Mouse (Mus musculus) brain, embryonic 18.5 days (tissue): ENCODE results near the gene Nav2.

Experiments used
- DNase-seq: peaks from one replicate; pipeline ENCODE4 v3.0.0-alpha.2; 2012; ENCODE audit warnings: low read depth, low spot score

The Nav2 gene

GRCm38 (mm10) chr7:49396202-49396601 lies 487.7 kb downstream of the Nav2 start:
- no peak for DNase-seq

- DNase-seq = no peak
Measured at GRCm38 (mm10) chr7:49397441-49398003, 489.0 kb downstream of the Nav2 start.

GRCm38 (mm10) chr7:49398020-49398516 lies 489.6 kb downstream of the Nav2 start:
- DNase-seq = no peak

GRCm38 (mm10) chr7:49399314-49399713 lies 490.8 kb downstream of the Nav2 start:
- no peak for DNase-seq

- no peak for DNase-seq
Measured at GRCm38 (mm10) chr7:49400463-49400862, 491.9 kb downstream of the Nav2 start.

GRCm38 (mm10) chr7:49402526-49402925 lies 494.0 kb downstream of the Nav2 start:
- no peak for DNase-seq

GRCm38 (mm10) chr7:49407688-49408087 lies 499.2 kb downstream of the Nav2 start:
- DNase-seq = no peak

- no peak for DNase-seq
Measured at GRCm38 (mm10) chr7:49408625-49409024, 500.1 kb downstream of the Nav2 start.

- DNase-seq = no peak
Measured at GRCm38 (mm10) chr7:49409265-49409664, 500.7 kb downstream of the Nav2 start.

GRCm38 (mm10) chr7:49410188-49410587 lies 501.7 kb downstream of the Nav2 start:
- DNase-seq = no peak

GRCm38 (mm10) chr7:49410892-49411291 lies 502.4 kb downstream of the Nav2 start:
- DNase-seq = no peak

- DNase-seq = no peak
Measured at GRCm38 (mm10) chr7:49411803-49412202, 503.3 kb downstream of the Nav2 start.

- no peak for DNase-seq
Measured at GRCm38 (mm10) chr7:49415131-49415530, 506.6 kb downstream of the Nav2 start.

- DNase-seq = no peak
Measured at GRCm38 (mm10) chr7:49415716-49416115, 507.2 kb downstream of the Nav2 start.

GRCm38 (mm10) chr7:49418841-49419240 lies 510.3 kb downstream of the Nav2 start:
- DNase-seq = no peak

GRCm38 (mm10) chr7:49420139-49420802 lies 511.8 kb downstream of the Nav2 start:
- DNase-seq = no peak

GRCm38 (mm10) chr7:49421261-49421660 lies 512.7 kb downstream of the Nav2 start:
- no peak for DNase-seq

- DNase-seq = no peak
Measured at GRCm38 (mm10) chr7:49423943-49424342, 515.4 kb downstream of the Nav2 start.

- DNase-seq = no peak
Measured at GRCm38 (mm10) chr7:49426060-49426459, 517.5 kb downstream of the Nav2 start.

- no peak for DNase-seq
Measured at GRCm38 (mm10) chr7:49427843-49428242, 519.3 kb downstream of the Nav2 start.

GRCm38 (mm10) chr7:49428947-49429346 lies 520.4 kb downstream of the Nav2 start:
- no peak for DNase-seq

GRCm38 (mm10) chr7:49430808-49431207 lies 522.3 kb downstream of the Nav2 start:
- no peak for DNase-seq

GRCm38 (mm10) chr7:49433945-49434344 lies 525.4 kb downstream of the Nav2 start:
- no peak for DNase-seq
